Mouse (Mus musculus) small intestine, adult 2 months (tissue): ENCODE data around the gene Tmem121. TPM values are rescaled to one million over a fixed set of nuclear protein-coding genes. Genes with fewer than 3 reads are reported as not detected.
A peak's percentile ranks its signal among the peaks of the same experiment; 100 is the strongest.

Experiments
- H3K27ac ChIP-seq: fragments of 200-500 bp; 2 replicates; pipeline ENCODE4 v1.5.1; 2012; ENCODE audit warnings: low read depth, low read length, control low read depth, inconsistent platforms; ENCODE audit not compliant: insufficient read depth
- H3K27me3 ChIP-seq: fragments of 200-500 bp; 2 replicates; pipeline ENCODE4 v1.6.1; 2012; ENCODE audit warnings: mild to moderate bottlenecking, moderate library complexity, low read length, inconsistent platforms; ENCODE audit not compliant: control insufficient read depth, insufficient read depth
- H3K36me3 ChIP-seq: fragments of 200-500 bp; 2 replicates; pipeline ENCODE4 v1.6.1; 2012; ENCODE audit warnings: mild to moderate bottlenecking, low read length, control low read depth, inconsistent platforms; ENCODE audit not compliant: control insufficient read depth, insufficient read depth
- H3K4me1 ChIP-seq: fragments of 200-500 bp; 2 replicates; pipeline ENCODE4 v1.6.1; 2012; ENCODE audit warnings: low read length, inconsistent platforms, mixed read lengths; ENCODE audit not compliant: control insufficient read depth, insufficient read depth, insufficient read length
- H3K4me3 ChIP-seq: fragments of 200-500 bp; 2 replicates; pipeline ENCODE4 v1.5.1; 2012; ENCODE audit warnings: low read depth, mild to moderate bottlenecking, control low read depth, inconsistent platforms, low read length, moderate library complexity
- CTCF ChIP-seq: fragments of 200-500 bp; IDR thresholded peaks from 2 replicates; pipeline ENCODE4 v1.5.1; 2012; ENCODE audit warnings: low read depth, mild to moderate bottlenecking, control low read depth, inconsistent platforms, low read length, moderate library complexity, mixed read lengths; ENCODE audit not compliant: insufficient replicate concordance, insufficient read length; ENCODE audit errors: extremely low read depth
- POLR2A ChIP-seq: fragments of 200-500 bp; IDR thresholded peaks from 2 replicates; pipeline ENCODE4 v1.6.1; 2012; ENCODE audit warnings: low read depth, mild to moderate bottlenecking, control low read depth, inconsistent platforms, low read length, moderate library complexity
- WGBS: fragments of 180-500 bp; shearing (Covaris S2); methylation state at CpG from one replicate; pipeline ENCODE4 v1.1.7; 2018; 5-methylcytosine and 5-hydroxymethylcytosine counted together
- polyA plus RNA-seq: library from polyadenylated mRNA; depleted of rRNA; stranded (reverse); fragments of >200 nt; gene quantifications from 2 replicates; pipeline ENCODE4 v1.2.3, GENCODE M21; 2012

Gene Tmem121
- polyA plus RNA-seq, 1 experiment = 2.4 TPM

DNA sequence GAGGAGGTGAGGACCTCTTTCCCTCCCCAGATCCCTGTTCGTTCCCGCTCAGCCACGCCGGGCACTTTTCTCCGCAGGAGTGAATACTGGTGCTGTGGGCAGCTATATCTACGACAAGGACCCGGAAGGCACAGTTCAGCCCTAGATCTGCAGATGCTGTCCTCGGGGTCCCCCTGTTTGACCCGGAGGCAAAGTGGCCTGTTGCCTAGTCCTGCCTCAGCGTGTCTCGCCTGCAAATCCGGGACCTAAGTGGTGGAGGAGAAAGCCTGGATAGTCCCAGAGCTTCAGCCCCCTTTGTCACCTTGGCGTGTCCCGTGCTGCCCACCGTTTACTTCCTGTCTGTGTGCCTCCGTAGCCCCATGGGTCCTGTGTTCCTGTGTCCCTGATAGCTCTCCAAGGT, 40.8 kb upstream of the Tmem121 start:
- Histone ChIP-seq H3K27me3 (peaks cover 21% of the 10 kb centered on the region), H3K4me1 (peaks cover 50% of the 10 kb centered on the region), H3K36me3 (no peaks in the 10 kb centered on the region), H3K27ac (no peak overlapping the region), H3K4me3 (no peak overlapping the region)
- 87% methylated on average over 16 of the region's 16 CpGs for WGBS
- TF ChIP-seq POLR2A = no peak
- TF ChIP-seq CTCF = no peak

DNA sequence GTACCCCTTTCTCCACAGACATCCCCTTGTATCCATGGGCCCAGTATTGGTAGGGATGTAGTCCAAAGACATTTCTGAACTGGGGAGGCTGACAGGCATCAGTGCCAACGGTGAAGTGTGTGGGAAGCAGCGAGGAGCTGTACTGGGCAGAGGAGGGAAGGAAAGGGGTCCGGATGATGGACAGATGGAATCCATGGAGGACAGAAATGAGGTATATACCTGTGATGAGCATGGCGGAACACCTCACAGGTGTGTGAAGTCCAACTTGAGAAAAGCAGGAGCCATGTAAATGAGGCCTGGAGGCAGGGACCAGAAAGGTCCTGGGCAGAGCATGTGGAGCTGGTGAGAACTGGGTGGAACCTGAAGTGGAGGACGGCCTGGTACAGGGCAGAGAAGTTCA, 40.1 kb upstream of the Tmem121 start:
- TF ChIP-seq CTCF = no peak
- no peak for TF ChIP-seq POLR2A
- WGBS = 80% methylated on average over 5 of the region's 5 CpGs
- Histone ChIP-seq H3K27me3 (peaks cover 18% of the 10 kb centered on the region), H3K4me1 (peaks cover 50% of the 10 kb centered on the region), H3K4me3 (no peak overlapping the region), H3K36me3 (no peaks in the 10 kb centered on the region), H3K27ac (no peak overlapping the region; the same call in 1 of the 2 replicates)

DNA sequence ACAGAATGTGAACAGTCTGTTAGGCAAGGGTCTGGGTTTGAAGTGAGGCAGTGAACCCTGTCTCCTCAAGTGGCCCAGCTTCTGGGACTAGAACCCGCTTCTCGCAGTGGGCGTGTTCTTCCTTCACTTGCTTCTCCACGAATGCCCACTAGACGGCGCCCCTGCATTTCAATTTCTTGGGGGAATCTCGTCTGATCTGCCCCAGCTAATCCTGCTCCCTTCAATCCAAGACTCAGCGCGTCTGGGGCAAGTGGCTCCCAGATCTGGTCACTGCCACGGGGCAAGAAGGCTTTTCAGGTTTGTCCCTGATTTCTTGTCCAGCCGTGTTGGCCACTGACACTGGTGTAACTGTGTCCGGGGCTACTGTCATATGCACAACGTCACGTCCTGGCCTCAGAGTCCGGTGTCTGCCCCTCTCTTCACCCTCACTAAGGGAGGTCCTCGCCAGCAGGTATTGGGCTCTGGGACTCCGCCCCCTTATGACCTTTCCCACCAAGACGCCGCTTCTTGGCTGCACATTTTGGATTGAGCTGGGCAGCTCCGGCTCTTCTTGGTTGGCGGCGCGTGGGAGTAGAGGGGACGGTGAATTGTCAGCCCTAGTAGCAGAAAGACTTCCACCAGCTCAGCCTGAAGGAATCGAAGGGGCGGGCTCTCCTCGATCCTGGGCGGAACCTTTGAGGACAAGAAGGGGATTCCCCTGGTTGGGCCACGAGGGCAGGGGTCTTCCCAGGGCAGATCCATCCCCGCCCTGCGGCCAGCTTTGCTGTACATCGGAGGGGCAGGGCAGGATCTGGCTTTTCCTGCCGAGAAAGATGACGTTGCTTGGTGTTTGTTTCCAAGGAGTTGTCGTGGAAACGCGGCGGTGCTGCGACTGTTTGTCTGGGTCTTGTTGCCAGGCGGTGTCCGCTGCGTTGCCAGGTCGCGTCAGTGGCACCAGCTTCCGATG, 39.3 kb upstream of the Tmem121 start, which contains the start of gene Crip1:
TSS of gene Crip1 (plus strand) at position 205 of the 946 bp plus-strand sequence.
- no peaks in the 10 kb centered on the region for H3K36me3 ChIP-seq
- WGBS = 9% methylated on average over 45 of the region's 45 CpGs
- peak within 1 kb of the TSS; percentile 62 for H3K4me3 ChIP-seq
- TF ChIP-seq CTCF (peak; percentile 93), POLR2A (peak; percentile 24; the same call in 1 of the 2 replicates)
- peak within 1 kb of the TSS; percentile 91 for H3K27ac ChIP-seq
- peaks cover 52% of the 10 kb centered on the region for H3K4me1 ChIP-seq
- H3K27me3 ChIP-seq = peaks cover 13% of the 10 kb centered on the region; the same call in 1 of the 2 replicates

DNA sequence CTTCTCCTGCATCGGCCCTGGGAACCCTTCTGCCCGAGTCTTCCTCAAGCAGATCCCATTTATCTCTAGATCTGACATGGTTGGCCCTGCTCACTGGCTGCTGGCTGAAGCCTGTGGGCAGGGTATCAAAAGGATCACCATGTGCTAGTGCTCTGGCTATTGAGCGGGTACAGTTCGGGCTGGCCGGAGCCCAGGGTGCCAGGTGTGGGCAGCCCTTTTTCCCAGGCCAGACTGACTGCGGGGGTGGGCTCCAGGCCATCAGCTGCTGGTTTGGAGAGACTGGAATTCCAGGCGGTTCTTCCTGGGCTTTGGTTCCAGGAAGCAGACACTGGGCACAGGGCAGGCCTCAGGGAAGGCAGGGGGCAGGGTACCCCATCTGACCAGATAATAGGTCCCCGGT, 38.2 kb upstream of the Tmem121 start:
- peaks cover 3% of the 10 kb centered on the region; the same call in 1 of the 2 replicates for H3K27me3 ChIP-seq
- no peaks in the 10 kb centered on the region for H3K36me3 ChIP-seq
- H3K4me3 ChIP-seq = no peak overlapping the region
- no peak for TF ChIP-seq CTCF
- TF ChIP-seq POLR2A = no peak
- H3K27ac ChIP-seq = peak overlapping the region; percentile 91
- H3K4me1 ChIP-seq = peaks cover 52% of the 10 kb centered on the region
- WGBS = 70% methylated on average over 8 of the region's 8 CpGs

DNA sequence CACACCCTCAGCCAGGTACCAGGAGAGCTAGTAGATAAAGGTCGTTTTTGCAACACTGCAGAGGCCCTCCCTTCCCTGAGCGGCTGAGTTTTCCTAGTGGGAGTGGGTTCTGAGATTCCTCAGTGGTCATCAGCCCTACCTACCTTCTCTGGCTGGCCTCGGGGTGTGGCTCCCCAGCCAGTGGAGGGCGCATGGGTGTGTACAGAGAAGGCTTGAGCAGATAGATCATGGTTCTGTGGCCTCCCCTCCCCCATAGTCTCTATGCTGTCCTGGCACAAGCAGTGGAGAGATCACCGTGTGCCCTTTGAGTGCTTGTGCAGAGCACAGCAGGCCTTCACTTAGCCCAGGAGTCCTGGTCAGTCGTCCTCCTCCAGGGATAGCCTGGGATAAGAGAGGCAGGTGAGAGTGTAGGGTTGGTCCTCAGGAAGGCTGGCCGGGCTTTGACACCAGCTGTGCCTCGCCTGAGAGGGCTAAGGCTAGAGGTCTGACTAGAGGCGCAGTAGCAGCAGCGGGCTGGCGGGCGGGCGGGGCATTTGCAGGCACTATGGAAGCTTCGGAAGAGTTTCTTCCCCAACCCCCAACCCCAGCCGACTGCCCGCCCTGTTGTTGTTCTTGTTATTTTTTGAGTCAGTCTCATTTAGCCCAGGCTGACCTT, 37.2 kb upstream of the Tmem121 start:
- Histone ChIP-seq H3K27ac (peak overlapping the region; percentile 99), H3K36me3 (peaks cover 7% of the 10 kb centered on the region), H3K4me1 (peaks cover 50% of the 10 kb centered on the region), H3K4me3 (peak overlapping the region; percentile 49), H3K27me3 (no peaks in the 10 kb centered on the region)
- TF ChIP-seq POLR2A (peak; percentile 77), CTCF (peak; percentile 51; the same call in 1 of the 2 replicates)
- 42% methylated on average over 16 of the region's 16 CpGs for WGBS

DNA sequence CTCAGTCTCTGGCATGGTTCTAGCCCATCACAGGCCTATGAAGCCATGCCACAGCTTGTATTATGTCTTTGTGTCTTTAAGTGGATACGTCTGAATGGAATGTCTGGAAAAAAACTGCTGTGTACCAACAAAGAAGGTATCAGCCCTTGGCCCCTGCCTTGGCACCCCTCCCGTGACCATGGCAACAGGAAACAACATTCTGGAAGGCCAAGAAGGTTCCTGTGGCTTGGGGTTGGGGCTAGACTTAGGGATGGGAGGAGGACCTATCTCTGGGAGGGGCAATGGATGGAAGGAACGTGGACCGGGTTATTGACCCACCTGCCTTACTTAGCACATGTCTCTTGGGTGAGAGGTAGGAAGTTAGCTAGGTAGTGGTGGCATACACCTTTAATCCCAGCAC, 36.4 kb upstream of the Tmem121 start:
- no peak for TF ChIP-seq CTCF
- no peak for TF ChIP-seq POLR2A
- H3K36me3 ChIP-seq = peaks cover 13% of the 10 kb centered on the region
- H3K4me1 ChIP-seq = peaks cover 55% of the 10 kb centered on the region

DNA sequence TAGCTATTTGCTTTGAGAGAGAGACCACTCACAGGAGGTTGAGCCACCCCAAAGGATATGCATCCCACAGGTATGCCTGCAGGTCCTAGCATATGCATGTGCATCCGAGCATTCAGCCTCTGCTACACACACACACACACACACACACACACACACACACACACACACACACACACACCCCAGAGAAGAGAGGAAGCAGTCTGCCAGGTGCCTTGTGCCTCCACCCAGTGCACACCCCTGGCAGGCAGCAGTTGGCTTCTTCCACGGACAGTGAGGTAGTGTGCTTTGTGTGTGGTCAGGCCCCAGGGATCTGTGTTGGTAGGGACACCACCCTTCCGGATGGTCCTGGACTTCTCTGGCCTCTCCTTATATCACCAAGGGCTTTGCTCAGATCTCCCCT, 35.8 kb upstream of the Tmem121 start:
- WGBS = 60% methylated on average over 3 of the region's 3 CpGs
- Histone ChIP-seq H3K36me3 (peaks cover 13% of the 10 kb centered on the region), H3K27me3 (no peaks in the 10 kb centered on the region), H3K4me3 (peak overlapping the region; percentile 16), H3K4me1 (peaks cover 55% of the 10 kb centered on the region), H3K27ac (peak overlapping the region; percentile 99)
- no peak for TF ChIP-seq CTCF
- TF ChIP-seq POLR2A = no peak

More for the DNA sequence above, 36.4 kb upstream of the Tmem121 start:
- WGBS = 55% methylated on average over 4 of the region's 4 CpGs
- Histone ChIP-seq H3K4me3 (no peak overlapping the region), H3K27me3 (no peaks in the 10 kb centered on the region), H3K27ac (peak overlapping the region; percentile 99)
